Mouse (Mus musculus): Measurements from ENCODE around the gene Cacna1b.

Gene Cacna1b

DNA sequence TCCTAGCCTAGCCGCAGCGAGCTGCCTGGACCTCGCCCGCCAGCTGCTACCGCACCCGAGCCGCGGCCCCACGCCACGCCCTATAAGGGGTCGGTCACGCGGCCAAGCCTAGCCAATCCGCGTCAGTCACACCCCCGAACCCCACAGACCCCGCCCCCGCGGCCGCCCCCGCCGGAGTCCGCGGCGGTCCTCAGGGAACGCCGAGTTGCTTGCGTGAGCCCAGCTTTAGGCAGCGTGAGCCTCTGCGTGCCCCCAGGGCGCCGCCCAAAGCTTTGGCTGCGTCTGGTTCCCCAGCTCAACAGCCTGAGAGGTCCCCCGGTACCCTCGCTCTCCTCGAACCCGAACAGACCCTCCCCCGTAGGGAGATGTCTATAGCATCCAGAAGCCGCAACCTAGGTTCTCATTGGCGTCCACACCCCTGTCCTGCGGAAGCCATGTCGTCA is at the start of gene Cacna1b:
TSS of gene Cacna1b (minus strand) at position 38 of the 443 bp plus-strand sequence.
- no peak for DNase-seq (ENCODE audit: low spot score)

DNA sequence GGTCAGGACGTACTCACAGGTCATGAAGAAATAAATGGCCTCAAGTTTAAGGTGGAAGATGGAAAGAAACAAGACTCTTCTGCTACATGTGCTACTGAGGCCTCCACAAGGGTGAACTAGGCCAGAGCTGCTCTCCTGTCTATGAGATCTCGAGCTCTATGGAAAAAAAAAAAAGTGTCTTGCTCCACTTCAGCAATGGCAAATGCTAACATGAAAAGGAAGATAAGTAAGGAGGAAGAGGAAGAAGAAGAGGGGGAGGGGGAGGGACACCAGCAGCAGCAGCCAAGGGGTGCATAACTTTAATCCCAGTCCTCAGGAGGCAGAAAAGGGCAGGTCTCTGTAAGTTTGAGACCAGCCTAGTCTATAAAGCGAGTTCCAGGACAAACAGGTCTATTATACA is 46.8 kb upstream of the Cacna1b start:
- DNase-seq (ENCODE audit: low spot score), result no peak

DNA sequence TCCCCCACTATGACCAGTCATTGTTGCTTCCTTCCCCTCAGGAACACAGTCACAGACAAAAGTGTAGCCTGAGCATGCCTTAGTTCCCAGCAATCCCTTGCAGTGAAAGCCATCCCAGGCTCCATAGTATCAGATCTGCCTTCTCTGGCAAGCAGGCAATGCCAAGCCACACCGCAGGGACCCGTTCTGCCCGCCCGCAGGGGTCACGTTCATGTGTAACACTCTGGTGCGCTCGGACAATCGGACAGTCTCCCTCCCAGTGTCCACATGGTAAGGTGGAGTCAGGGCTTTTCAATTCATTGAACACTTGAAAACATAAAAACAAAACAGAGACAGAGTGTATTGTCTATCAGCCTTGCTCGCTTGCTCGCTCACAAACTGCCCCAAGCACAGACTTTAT is 44.7 kb upstream of the Cacna1b start:
- DNase-seq (ENCODE audit: low spot score), result no peak

DNA sequence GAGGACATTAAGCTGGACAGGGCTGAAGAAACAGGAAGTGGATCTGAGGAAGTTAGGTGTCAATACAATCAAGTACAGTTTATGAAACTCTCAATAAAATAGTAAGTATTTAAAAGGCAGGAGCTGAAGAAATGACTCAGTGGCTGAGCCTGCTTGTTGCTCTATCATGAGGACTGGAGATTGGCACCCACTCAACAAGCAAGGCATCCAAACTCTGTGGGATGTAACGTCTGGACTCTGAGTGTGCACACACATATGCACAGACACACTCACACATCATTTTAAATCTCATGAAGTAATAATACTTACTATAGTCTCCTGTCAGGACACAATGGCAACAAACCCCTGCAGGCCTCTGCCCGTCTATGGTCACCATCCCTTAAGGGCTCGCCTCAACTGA is 44.1 kb upstream of the Cacna1b start:
- DNase-seq (ENCODE audit: low spot score), result no peak

DNA sequence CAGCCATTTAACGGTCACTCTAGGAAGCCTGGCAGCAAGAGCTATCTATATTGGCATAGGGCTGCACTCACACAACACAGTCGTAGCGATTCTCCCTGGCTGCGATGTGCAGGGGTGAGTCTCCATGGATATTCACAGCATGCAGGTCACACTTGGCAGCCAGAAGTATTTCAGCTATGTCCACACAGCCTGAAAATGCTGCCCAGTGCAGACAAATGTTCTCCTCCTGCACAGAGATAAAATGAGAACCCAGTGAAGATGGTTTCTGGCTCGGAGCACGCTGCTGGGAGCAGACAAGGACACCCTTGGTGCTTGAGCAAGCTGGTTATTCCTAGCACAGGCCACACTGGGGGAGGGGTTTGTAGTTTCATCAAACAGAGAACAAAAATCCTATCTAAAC is 43.2 kb upstream of the Cacna1b start:
- no peak for DNase-seq (ENCODE audit: low spot score)

DNA sequence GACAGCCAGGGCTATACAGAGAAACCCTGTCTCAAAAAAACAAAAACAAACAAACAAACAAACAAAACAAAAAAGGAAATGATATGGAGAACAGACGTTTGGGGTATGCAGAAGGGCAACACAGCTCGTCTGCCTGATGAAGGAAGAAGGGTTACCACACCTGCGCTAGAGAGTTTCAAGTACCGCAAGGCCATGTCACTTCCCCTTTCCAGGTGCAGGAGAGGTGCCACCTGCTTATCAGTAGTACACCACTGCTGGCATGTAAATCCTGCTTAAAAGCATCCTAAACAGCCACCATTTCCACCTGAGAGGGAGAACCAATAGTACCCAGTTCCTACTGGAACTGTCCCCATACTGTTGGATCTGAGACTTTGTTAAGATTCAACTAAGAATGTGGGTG is 42.7 kb upstream of the Cacna1b start:
- no peak for DNase-seq (ENCODE audit: low spot score)

DNA sequence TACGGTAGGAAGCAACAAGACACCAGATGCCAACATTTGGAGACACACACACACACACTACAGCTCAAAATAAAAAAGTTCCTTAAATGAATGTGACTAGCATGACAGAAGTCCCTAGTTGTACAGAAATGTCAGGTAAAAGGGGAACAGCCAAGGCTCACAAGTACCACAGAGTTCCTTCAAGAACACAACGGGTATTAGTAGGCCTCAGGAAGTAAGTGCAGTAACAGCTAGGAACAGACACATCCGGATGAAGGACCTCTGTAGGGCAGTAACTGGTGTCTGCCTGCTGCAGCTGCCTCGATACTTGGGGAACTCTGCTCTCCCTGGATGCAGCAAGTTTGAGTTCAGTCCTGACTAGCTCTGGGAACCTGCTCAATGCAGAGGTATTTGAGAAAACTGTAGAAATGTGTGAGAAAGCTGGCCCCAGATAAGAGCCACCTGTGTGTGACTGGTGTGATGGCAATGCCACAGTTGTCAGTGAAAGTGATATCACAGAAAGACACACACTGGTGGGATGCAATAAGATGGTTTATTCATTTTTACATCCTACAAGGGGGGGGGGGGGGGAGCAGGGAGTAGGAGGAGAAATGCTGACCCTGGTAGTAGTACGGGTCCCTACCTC is 34.0 kb upstream of the Cacna1b start:
- DNase-seq (ENCODE audit: low spot score), result no peak

DNA sequence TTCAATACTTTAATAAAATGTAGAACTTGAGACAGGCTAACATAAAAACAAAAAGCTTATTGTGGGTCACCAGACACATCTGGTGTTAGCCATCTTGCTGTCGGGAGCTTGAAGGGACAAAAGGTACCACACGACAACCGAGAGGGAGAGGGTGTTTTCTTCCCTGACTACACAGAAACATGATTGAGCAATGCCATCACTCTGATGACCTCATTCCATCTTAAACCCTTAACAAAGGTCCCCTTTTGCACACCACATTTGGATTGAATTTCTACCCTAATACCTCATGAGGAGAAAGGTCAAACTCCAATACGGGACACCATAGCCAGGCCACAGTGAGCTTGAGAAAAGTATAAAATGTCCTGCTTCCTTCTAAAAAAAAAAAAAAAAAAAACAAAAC is 24.3 kb upstream of the Cacna1b start:
- DNase-seq (ENCODE audit: low spot score), result no peak

DNA sequence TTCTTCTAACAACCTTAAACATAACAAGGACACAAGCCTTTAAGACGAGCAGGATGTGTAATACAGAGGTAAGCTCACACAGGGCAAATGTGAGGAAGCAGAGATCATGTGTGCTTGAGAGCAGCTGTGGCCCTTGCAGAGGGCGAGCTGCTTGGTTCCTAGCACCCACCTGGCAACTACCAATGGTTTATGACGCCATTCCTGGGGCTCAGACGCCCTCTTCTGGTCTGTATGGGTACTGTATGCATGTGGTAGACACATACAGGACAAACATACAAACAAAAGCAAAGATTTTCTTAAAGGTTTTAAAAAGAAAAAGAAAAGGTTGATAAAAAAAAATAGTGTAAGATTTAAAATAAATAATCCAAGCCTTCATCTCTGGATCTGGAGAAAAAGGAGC is 18.3 kb upstream of the Cacna1b start:
- DNase-seq (ENCODE audit: low spot score), result no peak

DNA sequence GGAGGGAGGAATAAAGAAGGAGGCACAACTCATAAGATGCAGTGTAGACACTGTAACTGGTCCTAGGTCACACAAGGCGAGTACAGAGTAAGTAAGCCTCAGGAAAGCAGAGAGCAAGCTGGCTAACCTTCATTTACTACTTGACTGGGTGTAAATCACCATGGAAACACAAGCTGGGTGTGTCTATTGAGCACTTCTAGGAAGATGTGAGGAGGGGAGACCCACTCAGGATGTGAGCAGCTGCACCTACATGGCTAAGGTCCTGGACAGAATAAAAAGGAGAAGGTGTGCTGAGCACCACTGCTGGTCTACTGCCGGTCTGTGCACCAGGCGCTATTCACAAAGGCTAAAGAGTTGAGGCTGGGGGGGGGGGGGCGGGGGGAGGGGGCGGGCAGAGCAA is 13.9 kb upstream of the Cacna1b start:
- no peak for DNase-seq (ENCODE audit: low spot score)

DNA sequence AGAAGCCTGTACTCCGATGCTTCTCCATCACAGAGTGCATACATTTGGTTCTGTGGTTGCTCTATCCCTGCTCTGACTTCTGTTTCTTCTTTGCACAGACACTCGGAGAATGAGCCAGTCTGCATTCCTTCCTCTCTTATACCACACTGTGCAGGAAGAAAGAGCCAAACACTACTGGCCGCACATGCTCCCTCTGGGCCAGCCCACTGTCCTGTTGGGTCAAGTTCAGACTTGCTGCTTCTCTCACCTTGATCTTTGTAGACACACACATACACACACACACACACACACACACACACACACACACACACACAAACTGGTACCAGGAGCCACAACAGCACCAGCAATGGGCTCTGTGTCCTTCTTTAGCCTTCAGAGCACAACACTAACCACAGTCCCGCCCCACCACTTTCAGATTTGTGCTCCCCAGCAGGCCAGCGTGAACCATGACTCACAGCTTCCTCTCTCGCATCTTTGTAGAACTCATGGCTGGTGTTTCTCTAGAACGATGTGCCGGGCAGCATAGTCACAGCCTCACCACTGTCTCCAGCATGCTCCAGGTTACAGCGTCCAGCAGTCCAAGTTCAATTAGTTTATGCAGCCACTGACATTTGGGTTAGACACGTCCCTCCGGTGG is 13.1 kb upstream of the Cacna1b start:
- DNase-seq (ENCODE audit: low spot score), result no peak

DNA sequence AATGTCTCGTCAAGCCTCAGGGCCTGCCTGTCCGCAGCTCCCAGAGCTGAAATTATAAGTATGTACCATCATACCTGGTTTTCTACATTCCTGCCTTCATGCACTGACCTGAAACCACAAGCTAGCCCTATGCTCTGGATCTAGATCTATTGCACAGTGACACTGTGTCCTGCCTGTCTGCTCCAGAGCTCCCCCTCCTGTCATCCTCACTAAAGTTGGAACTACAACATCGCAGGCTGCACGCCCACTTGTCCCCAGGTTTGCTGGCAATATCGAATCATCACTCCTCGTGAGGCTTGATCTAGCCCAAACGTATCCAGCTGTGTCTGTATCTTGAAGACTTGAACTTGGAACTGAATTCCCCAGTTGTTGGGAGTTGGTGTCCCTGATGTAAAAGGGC is 11.9 kb upstream of the Cacna1b start:
- no peak for DNase-seq (ENCODE audit: low spot score)

DNA sequence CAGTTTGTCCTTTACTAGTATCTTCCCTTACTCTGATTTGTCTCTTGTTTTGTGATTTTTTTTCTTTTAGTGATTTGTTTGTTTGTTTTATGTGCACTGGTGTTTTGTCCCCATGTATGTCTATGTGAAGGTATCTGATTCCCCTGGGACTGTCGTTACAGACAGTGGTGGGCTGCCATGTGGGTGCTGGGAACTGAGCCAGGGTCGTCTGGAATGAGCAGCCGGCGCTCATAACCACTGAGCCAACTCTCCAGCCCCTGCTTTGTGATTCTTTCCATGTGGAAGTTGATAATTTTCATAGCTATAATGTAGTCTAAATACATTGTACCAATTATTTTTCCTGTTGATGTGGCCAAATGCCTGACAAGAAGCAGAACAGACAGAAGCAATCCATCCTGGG is 7.9 kb upstream of the Cacna1b start:
- no peak for DNase-seq (ENCODE audit: low spot score)

DNA sequence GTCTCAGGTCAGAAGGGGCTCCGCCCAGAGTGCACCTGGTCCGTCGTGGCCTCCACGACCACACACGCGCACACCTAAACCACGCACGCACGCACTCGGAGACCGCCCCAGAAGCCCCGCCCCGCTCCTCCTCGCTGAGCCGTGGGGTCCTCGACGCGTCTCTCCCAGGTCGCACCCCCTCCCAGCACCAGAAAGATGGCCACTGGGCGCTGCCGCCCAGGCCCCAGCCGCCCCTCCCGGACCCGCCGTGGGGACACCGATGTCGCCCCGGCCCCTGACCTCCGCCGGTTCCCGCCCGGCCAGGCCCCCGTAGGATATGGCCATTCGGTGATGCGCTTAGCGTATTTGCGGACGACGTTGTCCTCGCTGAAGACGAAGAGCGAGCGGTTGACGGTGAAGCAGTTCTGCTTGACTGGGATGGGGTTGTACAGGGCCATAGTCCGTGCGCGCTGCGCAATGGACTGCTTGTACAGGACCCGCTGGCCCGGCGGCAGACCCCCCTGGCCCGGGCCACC is 449 bp downstream of the Cacna1b start:
- no peak for DNase-seq (ENCODE audit: low spot score)

DNA sequence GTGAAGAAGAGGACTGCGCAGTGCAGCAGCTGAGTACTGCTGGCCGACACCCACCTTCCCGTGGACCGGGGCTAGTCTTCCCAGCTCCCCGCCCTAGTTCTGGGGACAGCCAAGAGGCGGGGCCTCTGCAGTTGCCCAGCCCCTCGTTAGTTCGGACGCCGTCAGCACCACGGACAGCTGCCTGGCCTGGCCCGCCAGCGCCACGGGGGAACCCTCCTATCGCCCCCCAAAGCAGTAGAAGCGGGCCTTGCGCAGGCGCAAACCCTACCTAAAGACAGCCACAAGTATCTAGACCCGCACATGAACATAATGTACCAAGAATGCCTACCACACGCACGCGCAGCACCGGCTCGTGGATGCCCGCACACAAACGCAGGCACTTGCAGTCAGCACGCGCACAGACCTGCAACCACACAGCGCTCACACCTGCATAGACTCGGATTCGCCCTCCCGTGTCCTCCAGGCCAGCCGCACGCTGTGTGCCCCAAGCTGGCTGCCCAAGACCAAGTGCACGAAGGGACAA is 968 bp downstream of the Cacna1b start:
- no peak for DNase-seq (ENCODE audit: low spot score)

DNA sequence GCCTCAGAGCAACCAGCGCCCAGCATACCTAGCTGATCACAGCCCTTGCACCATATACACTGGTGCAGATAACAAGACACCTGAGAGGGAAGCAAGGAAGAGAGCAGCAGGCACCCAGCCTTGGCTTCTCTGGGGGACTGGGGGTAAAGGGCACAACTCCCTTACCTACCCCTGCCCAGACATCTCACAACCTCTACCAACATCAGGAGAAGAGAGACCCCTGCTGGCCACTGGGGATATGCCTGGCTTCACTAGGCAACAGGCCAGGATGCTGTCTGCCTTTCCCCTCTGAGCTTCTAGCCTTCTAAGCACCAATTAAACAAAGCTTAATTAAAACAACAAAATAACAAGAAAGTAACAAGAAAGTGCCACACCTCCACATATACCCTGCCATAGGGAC is 7.7 kb downstream of the Cacna1b start:
- no peak for DNase-seq (ENCODE audit: low spot score)

DNA sequence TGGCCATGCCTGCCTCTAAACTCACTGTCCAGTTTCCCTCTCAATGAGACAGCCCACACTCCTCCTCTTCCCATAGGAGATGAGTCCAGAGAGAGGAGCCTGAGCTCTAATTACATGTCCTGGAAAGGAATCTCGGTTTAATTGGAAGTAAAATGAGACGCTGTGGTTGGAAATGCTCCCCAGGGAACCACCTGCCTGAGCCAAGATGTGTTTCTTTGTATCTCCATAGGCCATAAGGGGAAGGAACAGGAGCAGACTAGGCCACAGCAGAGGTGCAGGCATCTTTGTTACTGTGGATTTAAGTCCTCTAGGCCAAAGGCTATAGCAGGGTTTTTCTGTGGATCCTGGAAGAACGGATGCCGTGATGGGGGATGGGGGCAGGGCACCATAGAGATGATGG is 10.4 kb downstream of the Cacna1b start:
- DNase-seq (ENCODE audit: low spot score), result no peak

DNA sequence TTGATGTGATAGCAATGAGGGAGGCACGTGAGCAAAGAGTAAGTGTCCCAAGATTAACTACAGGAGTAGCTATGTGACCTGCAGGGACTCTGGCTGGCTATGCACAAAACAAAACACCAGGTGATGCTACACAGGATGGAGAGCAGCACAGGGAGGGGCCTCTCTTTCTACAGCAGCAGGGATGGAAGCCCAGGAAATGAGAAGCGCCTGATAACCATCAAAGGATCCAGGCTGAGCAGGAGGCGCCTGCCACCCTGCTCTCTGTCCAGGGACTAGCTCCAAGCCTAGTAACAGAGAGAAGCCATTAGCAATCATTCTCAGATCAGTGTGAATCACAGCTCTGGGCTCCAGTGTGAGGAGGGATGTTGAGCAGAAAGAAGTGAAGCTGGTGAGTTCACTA is 12.9 kb downstream of the Cacna1b start:
- no peak for DNase-seq (ENCODE audit: low spot score)

DNA sequence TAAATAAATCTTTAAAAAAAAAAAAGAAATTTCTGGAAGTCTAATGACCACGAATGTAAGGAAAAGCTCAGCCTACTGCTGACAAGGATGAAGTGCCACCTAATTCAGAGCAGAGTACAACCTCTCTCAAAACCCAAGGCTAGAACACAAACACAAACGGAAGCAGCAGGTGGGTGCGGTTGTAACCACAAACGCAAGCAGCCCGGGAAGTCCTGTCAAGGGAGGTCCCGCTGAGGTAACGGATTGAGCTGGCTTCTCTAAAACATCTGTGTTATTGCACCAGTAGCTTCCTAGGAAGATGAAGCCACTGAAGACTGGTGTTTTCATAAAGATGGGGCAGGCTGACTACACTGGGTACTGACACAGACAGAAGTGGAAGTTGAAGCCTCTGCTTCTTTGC is 15.1 kb downstream of the Cacna1b start:
- no peak for DNase-seq (ENCODE audit: low spot score)

DNA sequence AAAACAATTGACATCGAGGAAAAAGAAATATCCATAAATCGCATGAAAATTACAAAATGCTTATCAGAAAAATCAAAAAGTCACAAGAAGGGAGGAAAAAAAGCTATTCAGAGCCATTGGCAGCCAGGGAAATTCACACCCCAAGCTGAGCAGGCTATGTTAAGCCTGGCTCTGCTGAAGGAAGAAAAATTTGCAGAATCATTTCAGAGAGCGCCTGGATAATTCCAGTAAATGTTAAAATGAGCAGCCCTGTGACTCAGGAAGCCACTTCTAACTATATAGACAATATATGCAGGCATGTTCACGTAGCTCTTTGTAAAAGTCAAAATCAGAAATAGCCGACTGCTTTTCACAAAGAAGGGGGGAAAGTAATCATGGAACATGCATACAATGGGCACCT is 23.3 kb downstream of the Cacna1b start:
- no peak for DNase-seq (ENCODE audit: low spot score)

DNA sequence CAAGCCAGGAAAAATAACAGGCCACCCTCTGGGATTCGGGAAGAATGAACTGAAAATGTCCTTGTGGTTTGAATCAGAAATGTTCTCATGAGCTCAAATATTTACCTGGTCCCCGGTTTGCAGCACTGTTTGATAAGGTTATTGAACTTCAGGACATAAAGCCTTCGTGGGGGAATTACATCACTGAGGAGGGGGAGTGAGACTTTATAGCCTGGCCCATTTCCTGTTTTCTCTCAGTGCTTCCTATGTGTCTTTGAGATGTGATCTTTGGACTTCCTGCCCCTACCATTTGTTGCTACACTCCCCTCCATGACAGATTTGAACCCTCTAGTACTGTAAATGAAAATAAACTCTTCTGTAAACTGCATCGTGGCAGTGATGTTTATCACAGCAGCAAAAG is 29.8 kb downstream of the Cacna1b start:
- DNase-seq (ENCODE audit: low spot score), result no peak

DNA sequence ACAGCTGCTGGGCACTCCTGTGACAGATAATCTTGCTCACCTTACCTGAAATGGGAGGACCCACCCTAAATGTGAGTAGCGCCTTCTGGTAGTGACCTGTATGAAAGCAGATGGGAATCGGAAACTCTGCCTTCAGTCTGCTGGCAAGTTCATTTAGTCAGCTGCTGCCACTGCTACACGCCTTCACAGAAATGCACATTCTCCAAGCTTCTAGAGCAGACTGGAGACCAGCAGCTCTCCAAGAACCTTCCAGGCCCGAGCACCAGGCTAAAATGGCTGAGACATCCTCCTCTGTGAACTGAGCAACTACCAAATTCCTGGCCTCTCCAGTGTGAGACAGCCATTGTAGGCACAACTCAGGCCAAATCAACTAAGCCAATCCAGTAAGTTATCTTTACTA is 37.1 kb downstream of the Cacna1b start:
- no peak for DNase-seq (ENCODE audit: low spot score)

DNA sequence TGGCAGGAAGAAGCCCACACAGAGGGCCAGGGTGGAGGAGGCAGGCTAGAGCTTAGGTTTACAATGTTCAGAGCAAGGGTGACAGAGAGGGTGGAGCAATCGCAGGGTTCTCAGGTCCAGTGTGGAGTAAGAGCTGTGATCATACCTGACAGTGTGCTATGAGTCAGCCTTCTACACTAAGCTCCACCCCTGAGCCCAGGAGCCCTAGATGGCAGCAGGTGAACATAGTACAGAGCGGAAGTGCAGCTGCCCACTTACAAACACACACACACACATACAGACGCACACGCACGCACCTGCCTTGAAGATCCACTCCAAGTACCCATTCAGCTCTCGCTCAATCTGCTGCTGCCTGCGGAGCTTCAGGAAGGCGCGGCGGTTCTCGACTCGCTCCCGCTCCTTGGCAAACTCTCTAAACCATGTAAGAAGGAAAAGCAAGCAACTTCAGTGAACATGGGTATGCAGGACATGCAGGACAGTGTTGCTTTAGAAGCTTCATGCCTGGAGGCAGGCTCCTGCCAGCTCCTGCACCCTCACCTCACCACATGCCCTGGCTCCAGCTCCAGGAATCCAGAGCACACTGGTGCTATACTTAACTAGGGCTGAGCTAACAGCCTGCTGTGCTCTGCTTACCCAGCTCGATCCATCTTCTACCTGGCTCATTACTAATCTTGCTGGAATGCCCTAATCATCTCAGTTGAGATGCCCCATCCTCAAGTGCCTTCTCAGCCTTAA is 43.1 kb downstream of the Cacna1b start:
- no peak for DNase-seq (ENCODE audit: low spot score)

All from urinary bladder, postnatal 10 days (tissue).